Mouse (Mus musculus) liver, postnatal 0 days (tissue): Measurements from ENCODE around the gene Rbms3. TPM values are rescaled to one million over a fixed set of nuclear protein-coding genes. Genes with fewer than 3 reads are reported as not detected.

Source experiments
- ATAC-seq: fragments of 200-750 bp; cut with Nextera tagmentation; 2 replicates; pipeline ENCODE4 v1.8.0; 2017; ENCODE audit warnings: mild to moderate bottlenecking, moderate library complexity
- DNase-seq: peaks from one replicate; pipeline ENCODE4 v3.0.0-alpha.2; 2016
- H3K27ac ChIP-seq: fragments of 300-500 bp; sonication (generic); 2 replicates; pipeline ENCODE4 v1.5.1; 2014; ENCODE audit warnings: antibody characterized with exemption, moderate library complexity, mild to moderate bottlenecking, low read depth
- H3K27me3 ChIP-seq: fragments of 300-500 bp; sonication (generic); 2 replicates; pipeline ENCODE4 v1.6.1; 2014; ENCODE audit warnings: low read length, control low read depth, mixed read lengths; ENCODE audit not compliant: insufficient read depth
- H3K36me3 ChIP-seq: fragments of 300-500 bp; sonication (generic); replicated peaks from 2 replicates; pipeline ENCODE4 v1.6.1; 2014; ENCODE audit warnings: mild to moderate bottlenecking, control low read depth, low read length, moderate library complexity, mixed read lengths; ENCODE audit not compliant: insufficient read depth
- H3K4me1 ChIP-seq: fragments of 300-500 bp; sonication (generic); 2 replicates; pipeline ENCODE4 v1.6.1; 2014; ENCODE audit warnings: antibody characterized with exemption, mild to moderate bottlenecking, control low read depth; ENCODE audit not compliant: insufficient read depth
- H3K4me2 ChIP-seq: fragments of 300-500 bp; sonication (generic); 2 replicates; pipeline ENCODE4 v1.6.1; 2014; ENCODE audit warnings: low read depth, mild to moderate bottlenecking, low read length, moderate library complexity, mixed read lengths
- H3K4me3 ChIP-seq: fragments of 300-500 bp; sonication (generic); 2 replicates; pipeline ENCODE4 v1.5.1; 2014; ENCODE audit warnings: low read depth, low read length
- H3K9ac ChIP-seq: fragments of 300-500 bp; sonication (generic); replicated peaks from 2 replicates; pipeline ENCODE4 v1.6.1; 2014; ENCODE audit warnings: mild to moderate bottlenecking, moderate library complexity
- H3K9me3 ChIP-seq: fragments of 300-500 bp; sonication (generic); 2 replicates; pipeline ENCODE4 v1.6.1; 2016; ENCODE audit warnings: mild to moderate bottlenecking, control low read depth, low read length, mixed read lengths
- CTCF ChIP-seq: sonication (generic); IDR thresholded peaks from 2 replicates; pipeline ENCODE4 v1.5.1; 2016; ENCODE audit warnings: antibody characterized with exemption, low read depth
- EP300 ChIP-seq: IDR thresholded peaks from 2 replicates; pipeline ENCODE4 v1.6.1; 2016; ENCODE audit warnings: antibody characterized with exemption, low read depth, mild to moderate bottlenecking
- WGBS: fragments of 180-500 bp; shearing (Covaris S2); extraction: QIAGEN DNeasy Blood & Tissue Kit; methylation state at CpG from one replicate; pipeline ENCODE4 v1.1.7; 2014; ENCODE audit not compliant: insufficient replicate concordance; 5-methylcytosine and 5-hydroxymethylcytosine counted together
- polyA plus RNA-seq: library from polyadenylated mRNA; unstranded; fragments of >200 nt; fragmentation: Nextera tagmentation; extraction: Ambion mirVana; gene quantifications from 2 replicates; pipeline ENCODE4 v1.2.1, GENCODE M21; 2015

Gene Rbms3
- polyA plus RNA-seq, 1 experiment from 2014 or later, result 2.8 TPM

DNA sequence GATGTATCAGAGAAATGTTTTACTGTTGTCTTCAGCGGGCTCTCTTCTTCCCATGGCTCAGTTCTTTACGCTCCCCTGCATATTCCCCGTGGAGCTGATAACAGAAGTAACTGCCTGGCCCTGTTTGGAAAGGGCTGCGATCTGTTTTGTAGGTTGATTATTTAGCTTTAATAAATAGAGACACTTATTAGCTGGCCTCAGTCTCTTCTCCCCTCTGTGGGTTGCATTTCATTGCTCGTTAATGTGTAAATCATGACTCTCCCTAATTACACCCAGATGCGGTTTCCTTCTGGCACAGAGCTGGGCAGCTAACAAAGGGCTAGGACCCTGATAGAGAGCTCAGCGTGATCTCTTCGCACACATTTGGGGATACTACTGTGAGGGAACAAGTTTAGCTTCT lies 1073.1 kb downstream of the Rbms3 start:
- DNase-seq (no peak), ATAC-seq (no peak)
- Histone ChIP-seq H3K4me3 (no peak overlapping the region), H3K36me3 (no peaks in the 10 kb centered on the region), H3K27ac (no peak overlapping the region), H3K4me1 (no peaks in the 10 kb centered on the region), H3K4me2 (no peak overlapping the region), H3K27me3 (no peaks in the 10 kb centered on the region), H3K9ac (no peak overlapping the region), H3K9me3 (no peaks in the 10 kb centered on the region)
- 53% methylated on average over 8 of the region's 8 CpGs for WGBS
- TF ChIP-seq CTCF (no peak), EP300 (no peak)

GRCm38 (mm10) chr9:116553181-116553580 lies 1076.5 kb downstream of the Rbms3 start:
- no peak overlapping the region for H3K4me3 ChIP-seq
- no peaks in the 10 kb centered on the region for H3K4me1 ChIP-seq
- WGBS, result 72% methylated on average over 3 of the region's 3 CpGs
- peak; percentile 65 for TF ChIP-seq CTCF
- no peak for TF ChIP-seq EP300
- no peak overlapping the region for H3K27ac ChIP-seq
- DNase-seq (no peak), ATAC-seq (no peak)
- no peak overlapping the region for H3K9ac ChIP-seq
- no peaks in the 10 kb centered on the region for H3K36me3 ChIP-seq
- no peak overlapping the region for H3K4me2 ChIP-seq
- no peaks in the 10 kb centered on the region for H3K27me3 ChIP-seq
- no peaks in the 10 kb centered on the region for H3K9me3 ChIP-seq

- Histone ChIP-seq H3K9ac (no peak overlapping the region), H3K4me3 (no peak overlapping the region), H3K36me3 (no peaks in the 10 kb centered on the region), H3K4me1 (no peaks in the 10 kb centered on the region), H3K4me2 (no peak overlapping the region), H3K27ac (no peak overlapping the region), H3K27me3 (no peaks in the 10 kb centered on the region), H3K9me3 (no peaks in the 10 kb centered on the region)
- ATAC-seq, result no peak
- WGBS, result 84% methylated on average over 4 of the region's 4 CpGs
- DNase-seq, result no peak
- TF ChIP-seq EP300 (no peak), CTCF (no peak)
These were observed 1083.6 kb downstream of the Rbms3 start for GRCm38 (mm10) chr9:116546156-116546555.

DNA sequence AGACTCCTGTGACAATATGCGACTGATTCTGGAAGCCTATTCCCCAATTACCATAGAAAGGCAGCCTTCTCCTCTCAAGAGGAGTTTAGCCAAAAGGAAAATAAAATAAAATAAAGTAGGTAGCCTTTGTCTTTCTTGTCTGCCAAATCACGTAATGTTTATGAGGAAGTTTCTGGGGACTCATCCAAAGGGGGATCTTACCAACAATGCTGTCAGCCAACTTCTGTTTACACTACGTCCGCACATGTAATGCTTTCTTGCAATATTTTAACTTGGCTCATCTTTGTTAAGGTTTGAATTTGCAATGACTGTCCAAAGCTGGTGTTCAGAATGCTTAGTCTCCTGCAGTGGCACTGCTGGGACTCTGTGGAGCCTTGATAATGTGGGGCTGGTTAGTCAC lies 1086.9 kb downstream of the Rbms3 start:
- Histone ChIP-seq H3K9ac (no peak overlapping the region), H3K4me2 (no peak overlapping the region), H3K36me3 (no peaks in the 10 kb centered on the region), H3K4me3 (no peak overlapping the region), H3K27me3 (no peaks in the 10 kb centered on the region), H3K9me3 (no peaks in the 10 kb centered on the region), H3K4me1 (no peaks in the 10 kb centered on the region), H3K27ac (no peak overlapping the region)
- TF ChIP-seq EP300 (no peak), CTCF (no peak)
- no peak for ATAC-seq
- no peak for DNase-seq
- 61% methylated on average over 4 of the region's 4 CpGs for WGBS

- Histone ChIP-seq H3K4me1 (no peaks in the 10 kb centered on the region), H3K4me3 (no peak overlapping the region)
- 57% methylated on average over 7 of the region's 7 CpGs for WGBS
These were observed 1087.7 kb downstream of the Rbms3 start for GRCm38 (mm10) chr9:116541976-116542375.

GRCm38 (mm10) chr9:116535709-116536108 lies 1094.0 kb downstream of the Rbms3 start:
- ATAC-seq, result no peak
- no peaks in the 10 kb centered on the region for H3K27me3 ChIP-seq
- TF ChIP-seq CTCF (peak; percentile 51), EP300 (no peak)
- peaks cover 4% of the 10 kb centered on the region; the same call in 1 of the 2 replicates for H3K9me3 ChIP-seq
- WGBS, result 53% methylated on average over 3 of the region's 3 CpGs
- H3K4me1 ChIP-seq, result no peaks in the 10 kb centered on the region
- no peak overlapping the region for H3K4me3 ChIP-seq
- DNase-seq, result peak; percentile 21
- no peak overlapping the region for H3K4me2 ChIP-seq
- no peak overlapping the region for H3K27ac ChIP-seq
- H3K36me3 ChIP-seq, result no peaks in the 10 kb centered on the region
- H3K9ac ChIP-seq, result no peak overlapping the region

More at GRCm38 (mm10) chr9:116541976-116542375, 1087.7 kb downstream of the Rbms3 start:
- DNase-seq (no peak), ATAC-seq (no peak)
- Histone ChIP-seq H3K27ac (no peak overlapping the region), H3K9ac (no peak overlapping the region), H3K4me2 (no peak overlapping the region), H3K9me3 (no peaks in the 10 kb centered on the region), H3K36me3 (no peaks in the 10 kb centered on the region), H3K27me3 (no peaks in the 10 kb centered on the region)
- TF ChIP-seq CTCF, result no peak

DNA sequence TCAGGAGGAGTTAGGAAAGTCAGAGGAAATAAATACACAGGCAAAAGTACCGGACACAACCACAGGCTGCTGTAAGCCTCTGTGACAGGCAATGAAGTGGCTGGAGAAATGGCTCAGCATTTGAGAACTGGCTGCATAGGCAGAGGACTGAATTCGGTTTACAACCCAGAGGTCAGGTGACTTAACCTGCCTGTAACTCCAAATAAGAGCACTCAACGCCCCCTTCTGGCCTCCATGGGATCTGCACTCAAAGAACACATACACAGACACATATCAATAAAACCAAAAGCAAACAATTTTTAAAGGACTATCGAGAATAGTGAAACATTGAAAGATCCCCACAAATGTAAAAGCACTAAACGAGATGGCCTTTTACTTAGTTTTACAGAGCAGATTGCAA lies 1096.3 kb downstream of the Rbms3 start:
- Histone ChIP-seq H3K27me3 (no peaks in the 10 kb centered on the region), H3K4me2 (no peak overlapping the region), H3K4me1 (no peaks in the 10 kb centered on the region), H3K9ac (no peak overlapping the region), H3K27ac (no peak overlapping the region), H3K4me3 (no peak overlapping the region), H3K36me3 (no peaks in the 10 kb centered on the region), H3K9me3 (peaks cover 4% of the 10 kb centered on the region; the same call in 1 of the 2 replicates)
- ATAC-seq (no peak), DNase-seq (no peak)
- WGBS, result 68% methylated on average over 5 of the region's 5 CpGs
- TF ChIP-seq CTCF (no peak), EP300 (no peak)
